Mouse (Mus musculus) stomach, embryonic 14.5 days (tissue): ENCODE measurements around the gene Upk2. TPM values are rescaled to one million over a fixed set of nuclear protein-coding genes. Genes with fewer than 3 reads are reported as not detected.

Experiments used
- ATAC-seq: fragments of 200-750 bp; cut with Nextera tagmentation; 2 replicates; pipeline ENCODE4 v1.8.0; 2017; ENCODE audit warnings: low read depth, moderate TSS enrichment; ENCODE audit not compliant: insufficient number of reproducible peaks, insufficient read depth, low FRiP score
- H3K27ac ChIP-seq: fragments of 300-500 bp; sonication (generic); 2 replicates; pipeline ENCODE4 v1.5.1; 2014; ENCODE audit warnings: mild to moderate bottlenecking, low read length, moderate library complexity, mixed read lengths
- H3K27me3 ChIP-seq: fragments of 300-500 bp; sonication (generic); 2 replicates; pipeline ENCODE4 v1.6.1; 2014; ENCODE audit warnings: low read length, control low read depth, mixed read lengths; ENCODE audit not compliant: control insufficient read depth, insufficient read depth
- H3K36me3 ChIP-seq: fragments of 300-500 bp; sonication (generic); 2 replicates; pipeline ENCODE4 v1.6.1; 2014; ENCODE audit warnings: mild to moderate bottlenecking, control low read depth, low read length, moderate library complexity, mixed read lengths; ENCODE audit not compliant: control insufficient read depth, insufficient read depth
- H3K4me1 ChIP-seq: fragments of 300-500 bp; sonication (generic); 2 replicates; pipeline ENCODE4 v1.6.1; 2014; ENCODE audit warnings: low read length, control low read depth, mixed read lengths; ENCODE audit not compliant: control insufficient read depth, insufficient read depth
- H3K4me2 ChIP-seq: fragments of 300-500 bp; sonication (generic); replicated peaks from 2 replicates; pipeline ENCODE4 v1.6.1; 2014; ENCODE audit warnings: low read depth, low read length, control low read depth
- H3K4me3 ChIP-seq: fragments of 300-500 bp; sonication (generic); 2 replicates; pipeline ENCODE4 v1.5.1; 2014; ENCODE audit warnings: low read depth, low read length, control low read depth
- H3K9ac ChIP-seq: fragments of 300-500 bp; sonication (generic); replicated peaks from 2 replicates; pipeline ENCODE4 v1.6.1; 2014; ENCODE audit warnings: low read depth, mild to moderate bottlenecking, control low read depth, low read length, moderate library complexity, mixed read lengths
- H3K9me3 ChIP-seq: fragments of 300-500 bp; sonication (generic); 2 replicates; pipeline ENCODE4 v1.6.1; 2016; ENCODE audit warnings: low read depth, low read length, control low read depth; ENCODE audit not compliant: control insufficient read depth
- WGBS: fragments of 180-500 bp; shearing (Covaris S2); extraction: QIAGEN DNeasy Blood & Tissue Kit; methylation state at CpG from one replicate; pipeline ENCODE4 v1.1.7; 2014; 5-methylcytosine and 5-hydroxymethylcytosine counted together
- polyA plus RNA-seq: library from polyadenylated mRNA; unstranded; fragments of >200 nt; fragmentation: Nextera tagmentation; extraction: Ambion mirVana; gene quantifications from 2 replicates; pipeline ENCODE4 v1.2.1, GENCODE M21; 2014

Gene Upk2
- polyA plus RNA-seq, 1 experiment from 2014 or later, result 25.9 TPM

DNA sequence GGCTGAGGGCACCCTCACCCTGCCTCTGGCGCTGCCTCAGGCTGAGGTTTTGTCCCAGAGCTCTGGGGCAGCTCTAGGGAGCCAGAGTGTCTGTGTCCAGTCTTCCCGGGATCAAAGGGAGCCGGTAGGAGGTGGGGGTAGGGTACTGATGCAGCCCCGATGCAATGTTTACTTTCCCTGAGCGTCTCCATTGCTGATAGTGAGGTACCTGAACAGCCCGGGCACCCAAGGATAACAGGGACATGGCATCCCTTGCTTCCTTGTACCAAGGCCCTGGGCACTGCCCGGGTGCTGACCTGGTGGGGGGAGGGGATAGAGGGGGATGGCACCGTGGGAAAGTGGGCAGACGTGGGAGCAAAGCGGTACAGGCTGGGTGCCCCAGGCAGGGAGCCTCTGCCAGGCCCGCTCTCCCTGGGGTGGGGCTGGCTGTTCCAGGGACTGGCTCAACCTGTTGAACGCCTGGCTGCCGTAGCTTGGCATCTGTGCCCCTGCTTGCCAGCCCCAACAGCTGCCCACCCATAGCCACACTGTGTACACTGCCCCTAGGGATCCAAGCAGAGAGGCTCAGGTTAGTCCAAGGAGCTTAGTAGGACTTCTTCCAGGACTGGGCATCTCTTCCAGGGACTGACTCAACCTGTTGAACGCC, 30.9 kb upstream of the Upk2 start:
- H3K27me3 ChIP-seq, result no peaks in the 10 kb centered on the region
- 18% methylated on average over 14 of the region's 14 CpGs for WGBS
- peak overlapping the region; percentile 18 for H3K9ac ChIP-seq
- H3K27ac ChIP-seq, result peak overlapping the region; percentile 95
- H3K4me3 ChIP-seq, result peak overlapping the region; percentile 84
- H3K4me1 ChIP-seq, result peaks cover 66% of the 10 kb centered on the region
- peak overlapping the region; percentile 76 for H3K4me2 ChIP-seq
- no peak for ATAC-seq
- no peaks in the 10 kb centered on the region for H3K36me3 ChIP-seq
- H3K9me3 ChIP-seq, result no peaks in the 10 kb centered on the region

DNA sequence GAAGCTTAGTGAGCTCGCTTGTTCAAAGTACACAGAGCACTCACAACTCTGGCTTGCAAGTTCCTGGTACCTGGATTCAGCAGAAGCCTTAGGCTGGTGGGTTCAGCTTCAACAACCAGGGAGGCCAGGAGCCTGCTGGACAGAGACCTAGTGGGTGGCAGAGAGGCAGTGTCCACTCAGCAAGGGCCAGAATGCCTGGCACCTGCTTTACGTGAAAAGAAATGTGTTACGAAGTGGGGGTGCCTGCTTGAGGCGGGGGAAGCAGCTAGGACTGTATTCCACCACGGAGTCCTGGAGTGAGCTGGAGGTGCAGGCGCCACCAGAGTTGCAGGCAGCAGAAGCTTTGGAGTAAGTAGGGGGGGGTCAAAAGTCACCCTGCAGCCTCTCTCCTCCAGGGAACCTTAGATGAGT, 30.3 kb upstream of the Upk2 start:
- H3K4me1 ChIP-seq, result peaks cover 63% of the 10 kb centered on the region
- H3K4me3 ChIP-seq, result peak overlapping the region; percentile 84
- ATAC-seq, result no peak
- no peaks in the 10 kb centered on the region for H3K27me3 ChIP-seq
- peak overlapping the region; percentile 18 for H3K9ac ChIP-seq
- H3K9me3 ChIP-seq, result no peaks in the 10 kb centered on the region
- peak overlapping the region; percentile 76 for H3K4me2 ChIP-seq
- 20% methylated on average over 6 of the region's 6 CpGs for WGBS
- H3K36me3 ChIP-seq, result no peaks in the 10 kb centered on the region
- peak overlapping the region; percentile 95; the same call in 1 of the 2 replicates for H3K27ac ChIP-seq

DNA sequence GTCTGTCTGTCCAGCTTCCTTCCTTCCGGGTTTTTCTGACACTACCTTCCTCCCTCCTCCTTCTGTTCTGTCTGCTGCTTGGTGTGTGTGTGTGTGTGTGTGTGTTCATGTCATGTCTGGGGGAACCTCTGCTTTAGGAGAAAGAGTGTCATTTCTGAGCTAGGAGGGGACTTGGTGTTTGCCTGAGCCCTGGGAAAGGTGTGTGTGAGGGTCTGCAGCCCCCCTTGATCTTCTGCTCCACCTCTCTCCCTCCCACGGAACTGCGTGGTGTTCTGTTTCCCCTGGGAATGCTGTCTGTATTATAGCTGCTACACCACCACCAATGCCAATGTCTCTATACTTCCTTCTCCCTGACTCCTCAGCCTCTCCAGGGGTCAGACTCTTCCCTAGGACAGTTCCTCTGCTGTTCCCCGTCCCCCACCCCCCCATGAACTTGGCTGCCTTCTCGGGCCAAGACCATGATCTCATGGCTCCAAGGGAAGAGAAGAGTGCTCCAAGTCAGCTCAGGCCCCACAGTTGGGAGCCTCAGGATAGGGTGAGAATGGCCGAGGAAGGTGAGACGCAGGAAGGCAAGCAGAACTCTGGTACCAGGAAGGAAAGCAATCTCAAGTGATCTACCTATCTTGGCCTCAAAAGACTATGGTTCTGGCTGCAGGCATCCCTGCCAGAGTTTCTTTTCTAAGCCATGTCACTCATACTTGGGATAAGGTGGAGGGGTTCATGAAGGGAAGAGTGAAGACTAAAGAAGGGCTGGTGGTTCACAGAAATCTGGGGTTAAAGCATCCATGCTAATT, 29.7 kb upstream of the Upk2 start:
- WGBS, result 21% methylated on average over 7 of the region's 7 CpGs
- peak overlapping the region; percentile 18 for H3K9ac ChIP-seq
- no peak for ATAC-seq
- H3K4me1 ChIP-seq, result peaks cover 57% of the 10 kb centered on the region
- peak overlapping the region; percentile 84 for H3K4me3 ChIP-seq
- no peaks in the 10 kb centered on the region for H3K9me3 ChIP-seq
- H3K27me3 ChIP-seq, result no peaks in the 10 kb centered on the region
- no peak overlapping the region for H3K27ac ChIP-seq
- peak overlapping the region; percentile 76 for H3K4me2 ChIP-seq
- H3K36me3 ChIP-seq, result no peaks in the 10 kb centered on the region

DNA sequence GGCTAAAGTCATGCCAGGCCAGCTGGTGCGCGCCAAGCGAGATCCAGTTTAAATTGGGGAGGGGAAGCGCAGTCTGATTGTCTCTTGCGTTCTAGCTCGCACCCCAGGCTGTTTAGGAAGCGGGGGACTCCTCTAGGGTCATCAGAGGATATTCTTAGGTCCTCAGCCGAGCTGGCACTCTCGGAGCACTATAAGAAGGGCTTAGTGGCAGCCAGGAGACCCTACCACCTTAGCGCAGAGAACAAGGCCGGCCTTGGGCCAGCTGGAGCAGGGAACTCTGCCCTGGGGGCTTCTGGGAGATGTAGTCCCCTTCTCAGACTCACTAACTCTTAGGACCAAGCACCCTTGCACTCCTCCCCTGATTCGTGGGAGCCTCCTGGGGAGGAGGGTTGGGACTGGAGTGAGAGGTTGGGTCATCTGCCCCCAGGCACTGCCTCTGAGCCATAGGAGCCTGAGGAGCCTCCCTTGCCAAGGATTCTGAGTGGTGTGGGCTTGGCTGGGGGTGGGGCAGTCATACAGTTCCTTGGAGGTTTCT, 28.8 kb upstream of the Upk2 start:
- no peaks in the 10 kb centered on the region for H3K27me3 ChIP-seq
- no peaks in the 10 kb centered on the region for H3K9me3 ChIP-seq
- H3K27ac ChIP-seq, result peak overlapping the region; percentile 87
- peak overlapping the region; percentile 76 for H3K4me2 ChIP-seq
- WGBS, result 0% methylated on average over 12 of the region's 12 CpGs
- no peaks in the 10 kb centered on the region for H3K36me3 ChIP-seq
- H3K4me1 ChIP-seq, result peaks cover 48% of the 10 kb centered on the region
- H3K9ac ChIP-seq, result peak overlapping the region; percentile 90
- peak overlapping the region; percentile 84 for H3K4me3 ChIP-seq
- ATAC-seq, result peak; percentile 19; the same call in 1 of the 2 replicates

DNA sequence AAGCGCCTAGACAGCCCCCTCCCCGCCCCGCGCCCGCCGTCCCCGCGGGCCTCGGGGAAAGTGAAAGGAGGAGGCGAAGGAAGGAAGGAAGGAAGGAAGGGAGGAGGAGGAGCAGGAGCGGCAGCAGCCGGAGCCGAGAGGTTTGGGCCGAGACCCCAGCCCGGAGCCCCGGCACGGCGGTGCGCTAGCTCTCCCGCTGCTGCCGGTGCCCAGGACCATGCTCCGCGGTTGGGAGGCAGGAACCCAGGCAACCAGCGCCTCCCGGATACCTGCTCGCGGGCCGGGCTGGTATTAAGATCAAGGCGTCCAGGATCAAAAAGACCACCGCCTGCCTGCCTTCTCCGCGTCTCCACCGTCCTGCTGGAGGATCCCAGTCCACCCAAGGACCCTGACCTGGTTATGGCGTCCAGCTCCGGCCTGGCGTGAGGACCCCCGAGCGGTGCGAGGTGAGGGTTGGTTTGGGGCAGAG, 28.3 kb upstream of the Upk2 start:
- Histone ChIP-seq H3K36me3 (no peaks in the 10 kb centered on the region), H3K9me3 (no peaks in the 10 kb centered on the region), H3K27ac (peak overlapping the region; percentile 87), H3K4me2 (peak overlapping the region; percentile 76), H3K4me3 (peak overlapping the region; percentile 84), H3K27me3 (no peaks in the 10 kb centered on the region), H3K9ac (peak overlapping the region; percentile 90), H3K4me1 (peaks cover 43% of the 10 kb centered on the region)
- ATAC-seq, result no peak
- under 1% methylated on average over 38 of the region's 39 CpGs for WGBS

DNA sequence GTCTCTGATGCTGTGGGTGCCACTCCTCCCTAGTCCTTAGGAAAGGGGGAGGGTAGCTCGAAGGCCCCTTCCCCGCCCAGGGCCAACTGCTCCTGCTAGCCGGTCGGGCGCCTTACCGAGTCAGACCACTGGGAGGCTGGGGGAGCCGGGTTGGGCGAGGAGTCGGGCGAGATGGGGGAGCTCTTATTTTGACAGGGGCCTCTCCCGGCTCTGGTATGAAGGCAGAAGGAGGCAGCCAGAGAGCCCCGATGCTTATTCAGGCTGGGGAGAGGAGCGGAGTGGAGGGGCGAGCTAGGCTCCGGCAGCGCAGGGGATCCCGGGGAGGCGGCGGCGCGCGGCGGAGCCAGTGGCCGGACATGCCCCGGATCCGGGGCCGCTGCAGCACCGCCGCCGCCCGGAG, 27.8 kb upstream of the Upk2 start, which contains the start of gene Bcl9l:
Bcl9l (plus strand) TSS at position 274 of the 400 bp plus-strand sequence.
- H3K27ac ChIP-seq, result peak within 1 kb of the TSS; percentile 87
- peaks cover 42% of the 10 kb centered on the region for H3K4me1 ChIP-seq
- under 1% methylated on average over 27 of the region's 31 CpGs for WGBS
- peak within 1 kb of the TSS; percentile 76 for H3K4me2 ChIP-seq
- H3K4me3 ChIP-seq, result peak within 1 kb of the TSS; percentile 84
- no peaks in the 10 kb centered on the region for H3K27me3 ChIP-seq
- peak; percentile 60 for ATAC-seq
- H3K9ac ChIP-seq, result peak within 1 kb of the TSS; percentile 90
- H3K9me3 ChIP-seq, result no peaks in the 10 kb centered on the region
- H3K36me3 ChIP-seq, result no peaks in the 10 kb centered on the region

DNA sequence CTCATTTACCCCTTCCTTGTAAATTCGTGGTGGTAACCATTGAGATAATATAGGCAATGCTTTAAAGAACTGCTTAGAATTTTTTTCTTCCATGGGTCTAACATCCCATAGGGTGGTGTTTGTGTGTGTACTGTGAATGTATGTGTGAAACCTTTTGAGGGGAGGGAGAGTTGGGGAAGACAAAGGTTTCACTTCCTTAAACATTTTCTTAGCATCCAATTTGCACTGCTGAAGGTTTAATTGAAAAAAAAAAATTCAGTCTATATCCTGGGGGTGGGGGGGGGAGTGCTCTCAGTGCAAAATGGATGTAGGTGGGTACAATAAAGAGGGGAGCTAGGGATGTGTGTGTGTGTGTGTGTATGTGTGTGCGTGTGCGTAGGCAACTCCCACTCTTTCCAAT, 27.3 kb upstream of the Upk2 start:
- Histone ChIP-seq H3K9ac (0 out of 2 replicates have a peak overlapping the region, but pooled peaks have one; percentile 90), H3K9me3 (no peaks in the 10 kb centered on the region), H3K4me2 (peak overlapping the region; percentile 76), H3K36me3 (no peaks in the 10 kb centered on the region), H3K27me3 (no peaks in the 10 kb centered on the region), H3K4me1 (peaks cover 41% of the 10 kb centered on the region), H3K4me3 (peak overlapping the region; percentile 84), H3K27ac (peak overlapping the region; percentile 87; the same call in 1 of the 2 replicates)
- 12% methylated on average over 3 of the region's 3 CpGs for WGBS
- ATAC-seq, result no peak

DNA sequence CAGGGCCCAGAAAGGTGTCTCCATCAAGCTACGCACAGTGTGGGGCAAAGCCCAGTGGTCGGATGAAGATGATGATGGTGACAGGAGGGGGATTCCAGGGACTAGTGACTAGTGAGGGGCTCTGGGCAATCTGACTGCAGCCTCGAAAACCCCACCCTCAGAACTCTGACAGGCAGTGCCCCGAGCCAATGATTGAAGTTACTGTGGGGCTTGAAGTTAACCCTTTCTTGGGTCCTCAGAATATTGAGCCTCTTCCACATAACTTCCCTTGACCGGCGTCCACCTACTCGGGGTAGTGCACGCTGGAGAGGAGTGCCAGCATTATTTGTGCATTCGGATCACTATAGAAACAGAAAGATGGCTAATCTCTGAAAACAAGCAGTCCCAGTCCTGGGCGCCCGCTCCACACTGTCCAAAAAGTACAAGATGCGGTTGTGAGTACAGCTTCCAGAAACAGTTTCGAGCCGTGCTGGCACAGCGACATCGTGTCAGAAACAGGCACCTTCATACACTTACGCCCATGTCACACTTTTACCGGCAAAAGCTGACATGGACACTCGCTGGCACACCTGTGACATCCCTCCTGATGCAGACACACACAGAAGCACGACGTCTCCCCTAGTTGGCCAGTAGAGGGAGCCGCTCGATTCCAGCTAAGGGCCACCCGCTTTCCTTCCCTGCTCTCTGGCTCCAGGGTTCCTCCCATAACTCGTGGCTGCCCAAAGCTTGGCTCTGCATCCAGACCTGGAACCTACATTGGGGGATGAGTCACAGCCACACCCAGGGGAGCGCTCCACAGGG, 25.1 kb upstream of the Upk2 start:
- H3K36me3 ChIP-seq, result no peaks in the 10 kb centered on the region
- peak; percentile 49; the same call in 1 of the 2 replicates for ATAC-seq
- H3K27ac ChIP-seq, result peak overlapping the region; percentile 99
- peak overlapping the region; percentile 71 for H3K9ac ChIP-seq
- H3K9me3 ChIP-seq, result no peaks in the 10 kb centered on the region
- WGBS, result under 1% methylated on average over 26 of the region's 26 CpGs
- no peaks in the 10 kb centered on the region for H3K27me3 ChIP-seq
- H3K4me1 ChIP-seq, result peaks cover 18% of the 10 kb centered on the region
- peak overlapping the region; percentile 82 for H3K4me2 ChIP-seq
- peak overlapping the region; percentile 77 for H3K4me3 ChIP-seq
